8 mouse cellular contexts compared by ENCODE assay signal in the genomic region with DNA sequence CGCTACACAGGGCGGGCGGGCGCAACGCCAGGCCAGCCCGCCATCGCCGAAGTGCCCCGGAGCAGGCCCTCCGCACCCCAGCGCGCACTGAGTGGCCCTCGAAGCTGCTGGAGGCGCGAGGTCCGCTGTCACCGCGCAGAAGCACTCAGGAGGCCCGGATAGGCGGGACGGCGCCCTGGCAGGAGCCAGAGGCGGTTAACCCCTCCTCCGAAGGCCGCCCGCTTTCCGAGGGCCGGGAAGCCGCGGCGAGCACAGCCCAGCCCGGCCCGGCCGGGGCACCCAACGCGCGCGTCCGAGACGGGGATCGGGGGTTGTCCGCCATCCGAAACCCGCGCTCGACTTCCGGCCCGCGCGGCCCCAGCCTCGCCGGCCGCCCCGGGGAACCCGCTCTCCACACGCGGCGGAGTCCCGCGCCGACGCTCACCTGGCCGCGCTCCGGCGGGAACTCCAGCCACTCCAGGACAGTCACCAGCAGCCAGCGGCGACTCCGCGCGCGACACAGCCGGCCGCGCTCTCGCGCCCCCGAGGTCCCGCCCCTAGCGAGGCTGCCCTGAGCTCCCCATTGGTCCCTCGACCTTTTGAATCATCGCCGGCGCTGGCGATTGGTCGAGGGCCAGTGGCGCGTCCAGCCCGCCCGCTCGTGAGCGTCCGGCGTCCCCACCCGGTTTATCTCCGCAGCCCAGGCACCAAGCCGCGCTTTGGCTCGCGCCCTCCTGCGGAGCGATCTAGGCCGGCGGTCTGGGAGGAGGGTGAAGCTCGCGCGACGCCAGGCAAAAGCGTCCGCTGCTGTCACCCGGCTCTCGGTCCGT. TPM values are rescaled to one million over a fixed set of nuclear protein-coding genes. Genes with fewer than 3 reads are reported as not detected.
DNase-seq lines count a peak whose midpoint lies in the region; ATAC-seq and TF ChIP-seq lines count a peak whose summit lies in the region.

No protein-coding gene starts in this region.

- H3K9me3 ChIP-seq in heart, embryonic 13.5 days, result no peaks in the 10 kb centered on the region
- H3K9me3 ChIP-seq in kidney, postnatal 0 days (replicated peaks; ENCODE audit: low read length), result no peaks in the 10 kb centered on the region
- H3K9me3 ChIP-seq in liver, embryonic 11.5 days (ENCODE audit: control insufficient read depth, low read length), result no peaks in the 10 kb centered on the region

- H3K27me3 ChIP-seq in heart, embryonic 13.5 days (replicated peaks), result no peaks in the 10 kb centered on the region
- no peaks in the 10 kb centered on the region for H3K27me3 ChIP-seq in kidney, postnatal 0 days (ENCODE audit: insufficient read depth, low read length)
- no peaks in the 10 kb centered on the region for H3K27me3 ChIP-seq in liver, embryonic 11.5 days (replicated peaks; ENCODE audit: control insufficient read depth, insufficient read depth, low read length)
- no peaks in the 10 kb centered on the region for H3K27me3 ChIP-seq in myocyte (ENCODE audit: control insufficient read depth, insufficient read depth, insufficient read length)

- TF ChIP-seq POLR2A in myocyte (IDR thresholded peaks at IDR 0.05; ENCODE audit: insufficient read length, low read depth), result peak; percentile 82

- H3K4me1 ChIP-seq in brown adipose tissue, adult 24 weeks (ENCODE audit: control insufficient read depth, insufficient read depth, insufficient read length, low read length), result peaks cover 6% of the 10 kb centered on the region
- H3K4me1 ChIP-seq in heart, embryonic 13.5 days, result peaks cover 41% of the 10 kb centered on the region
- peaks cover 9% of the 10 kb centered on the region; the same call in 1 of the 2 replicates for H3K4me1 ChIP-seq in kidney, postnatal 0 days (replicated peaks; ENCODE audit: insufficient read depth, low read length)
- H3K4me1 ChIP-seq in liver, embryonic 11.5 days (replicated peaks; ENCODE audit: control insufficient read depth, insufficient read depth, low read length), result peaks cover 27% of the 10 kb centered on the region

- H3K9ac ChIP-seq in heart, embryonic 13.5 days, result peak overlapping the region; percentile 95
- peak overlapping the region; percentile 94 for H3K9ac ChIP-seq in kidney, postnatal 0 days (ENCODE audit: low read depth, low read length)
- H3K9ac ChIP-seq in liver, embryonic 11.5 days (ENCODE audit: low read depth, low read length), result peak overlapping the region; percentile 96

- peak overlapping the region; percentile 78 for H3K4me3 ChIP-seq in brown adipose tissue, adult 24 weeks (ENCODE audit: insufficient read depth, low read depth, low read length)
- H3K4me3 ChIP-seq in heart, embryonic 13.5 days, result peak overlapping the region; percentile 75
- H3K4me3 ChIP-seq in kidney, postnatal 0 days (replicated peaks; ENCODE audit: low read depth, low read length), result peak overlapping the region; percentile 82
- peak overlapping the region; percentile 96 for H3K4me3 ChIP-seq in liver, embryonic 11.5 days (ENCODE audit: low read depth, low read length)
- H3K4me3 ChIP-seq in myocyte, result peak overlapping the region; percentile 76

- peak overlapping the region; percentile 91 for H3K4me2 ChIP-seq in heart, embryonic 13.5 days
- peak overlapping the region; percentile 86 for H3K4me2 ChIP-seq in kidney, postnatal 0 days (ENCODE audit: low read length)
- H3K4me2 ChIP-seq in liver, embryonic 11.5 days, result peak overlapping the region; percentile 88
- H3K4me2 ChIP-seq in myocyte (ENCODE audit: low read depth), result peak overlapping the region; percentile 78

- peak; percentile 97 for DNase-seq in kidney, postnatal 0 days (ENCODE audit: low spot score)
- peak; percentile 94 for DNase-seq in liver, embryonic 11.5 days (ENCODE audit: low spot score)
- peak; percentile 97 to 98 for DNase-seq in spleen, postnatal 4 days (ENCODE audit: low spot score in 2 of 2)

- ATAC-seq in CD4-positive, CD25-positive, alpha-beta regulatory T cell, adult 4 months, result peak; percentile 78
- ATAC-seq in erythroid progenitor cell, adult 5-6 weeks (replicated peaks; ENCODE audit: low FRiP score, poor library complexity, severe bottlenecking), result peak; percentile 94
- peak; percentile 97 for ATAC-seq in heart, embryonic 13.5 days (ENCODE audit: extremely low read depth, insufficient number of reproducible peaks, low FRiP score, low TSS enrichment)
- peak; percentile 98 for ATAC-seq in kidney, postnatal 0 days (replicated peaks; ENCODE audit: low FRiP score, low read depth)
- ATAC-seq in liver, embryonic 11.5 days (replicated peaks; ENCODE audit: low FRiP score), result peak; percentile 98

- under 1% methylated on average over 105 of the region's 113 CpGs for WGBS in heart, embryonic 13.5 days
- under 1% methylated on average over 93 of the region's 113 CpGs for WGBS in kidney, postnatal 0 days
- under 1% methylated on average over 112 of the region's 113 CpGs for WGBS in liver, embryonic 11.5 days

- peak overlapping the region; percentile 88 for H3ac ChIP-seq in myocyte (ENCODE audit: control insufficient read depth, insufficient read length)

- peaks cover 47% of the 10 kb centered on the region for H3K79me2 ChIP-seq in myocyte (ENCODE audit: control insufficient read depth, insufficient read depth)

- TF ChIP-seq CTCF in kidney, postnatal 0 days (IDR thresholded peaks at IDR 0.05; ENCODE audit: low read depth), result peak; percentile 51; the same call in 1 of the 2 replicates

- peaks cover 9% of the 10 kb centered on the region for H3K36me3 ChIP-seq in heart, embryonic 13.5 days
- no peaks in the 10 kb centered on the region for H3K36me3 ChIP-seq in kidney, postnatal 0 days (ENCODE audit: insufficient read depth, low read length)
- peaks cover 4% of the 10 kb centered on the region; the same call in 1 of the 2 replicates for H3K36me3 ChIP-seq in liver, embryonic 11.5 days (ENCODE audit: control insufficient read depth, insufficient read depth, low read length)
- no peaks in the 10 kb centered on the region for H3K36me3 ChIP-seq in myocyte (ENCODE audit: control insufficient read depth, insufficient read depth)

- peak overlapping the region; percentile 86 for H3K27ac ChIP-seq in brown adipose tissue, adult 24 weeks (replicated peaks; ENCODE audit: low read depth, low read length)
- H3K27ac ChIP-seq in heart, embryonic 13.5 days (replicated peaks), result peak overlapping the region; percentile 98
- peak overlapping the region; percentile 98 for H3K27ac ChIP-seq in kidney, postnatal 0 days
- peak overlapping the region; percentile 97 for H3K27ac ChIP-seq in liver, embryonic 11.5 days (ENCODE audit: low read depth, low read length)

TF ChIP-seq in myocyte, 11 proteins besides CTCF, POLR2A, EP300 and RAD21:
- TF ChIP-seq SRF (IDR thresholded peaks at IDR 0.05; ENCODE audit: control insufficient read depth, insufficient read length, low read depth) (no peak), USF1 (IDR thresholded peaks at IDR 0.05; ENCODE audit: low read depth) (no peak), TCF12 (IDR thresholded peaks at IDR 0.05; ENCODE audit: insufficient read depth, poor library complexity, severe bottlenecking) (no peak), POLR2AphosphoS2 (IDR thresholded peaks at IDR 0.05; ENCODE audit: insufficient read length, low read depth) (peak; percentile 88), TCF3 (IDR thresholded peaks at IDR 0.05; ENCODE audit: insufficient read length, low read depth) (peak; percentile 7), REST (IDR thresholded peaks at IDR 0.05; ENCODE audit: insufficient read depth, insufficient read length) (no peak), MAX (IDR thresholded peaks at IDR 0.05; ENCODE audit: low read depth) (no peak), MYOG (IDR thresholded peaks at IDR 0.05; ENCODE audit: control insufficient read depth in 1 of 3, insufficient read depth in 1 of 3, insufficient read length in 2 of 3, low read depth in 2 of 3) (peak in 1 of 3 experiments; percentile 32), CEBPB (IDR thresholded peaks at IDR 0.05; ENCODE audit: insufficient read depth, poor library complexity, severe bottlenecking) (no peak), E2F4 (IDR thresholded peaks at IDR 0.05; ENCODE audit: insufficient read depth) (peak; percentile 65)
TF ChIP-seq in myocyte: peak in this region for 4.

RNA-seq across cellular contexts. Expression of a gene that starts 0.8 kb away (rescaled TPM):
- 100 to 1,000 TPM; 319 to 341 TPM for polyA plus RNA-seq in CD4-positive, CD25-positive, alpha-beta regulatory T cell, adult 4 months (2017; shearing (Covaris generic))
- 5.8 and 11.8 TPM in 2 replicates for polyA plus RNA-seq in brown adipose tissue, adult 24 weeks (2012; ENCODE audit: insufficient read depth, insufficient read length, missing spikeins)
- 1,180 and 1,371 TPM in 2 replicates for total RNA-seq in erythroid progenitor cell, adult 5-6 weeks (2015; ENCODE audit: low replicate concordance)
- 1,191 and 1,354 TPM in 2 replicates for total RNA-seq in erythroid progenitor cell, adult 5-6 weeks (2017; ENCODE audit: low replicate concordance)
- 62.2 and 73.4 TPM in 2 replicates for polyA plus RNA-seq in heart, embryonic 13.5 days (2015; fragmentation: Nextera tagmentation; extraction: Ambion mirVana)
- 55.2 and 64.9 TPM in 2 replicates for polyA plus RNA-seq in kidney, postnatal 0 days (2015; fragmentation: Nextera tagmentation; extraction: Ambion mirVana)
- 229 and 276 TPM in 2 replicates for polyA plus RNA-seq in liver, embryonic 11.5 days (2014; fragmentation: Nextera tagmentation; extraction: Ambion mirVana)
- polyA plus RNA-seq in myocyte (2012; fragmentation: generic; extraction: Trizol), result 15.1 TPM

Comparison
In these comparisons a context has a peak if more than half of its experiments do, and no peak if none do; other contexts are left out.
1. Peak in every context shown above with its lines: DNase-seq, ATAC-seq, H3K4me3 ChIP-seq and H3K27ac ChIP-seq.